Mouse (Mus musculus) right cerebral cortex, postnatal 25 days (tissue): ENCODE data around the gene Fis1.
A peak's percentile ranks its signal among the peaks of the same experiment; 100 is the strongest.
"Not testable (repeated sequence)": the region's sequence is repeated elsewhere in the genome, so short reads cannot be mapped to it uniquely, and the experiment has no call there.

Source experiments
- DNase-seq: peaks from one replicate; pipeline ENCODE4 v3.0.0; 2022

The Fis1 gene

DNA sequence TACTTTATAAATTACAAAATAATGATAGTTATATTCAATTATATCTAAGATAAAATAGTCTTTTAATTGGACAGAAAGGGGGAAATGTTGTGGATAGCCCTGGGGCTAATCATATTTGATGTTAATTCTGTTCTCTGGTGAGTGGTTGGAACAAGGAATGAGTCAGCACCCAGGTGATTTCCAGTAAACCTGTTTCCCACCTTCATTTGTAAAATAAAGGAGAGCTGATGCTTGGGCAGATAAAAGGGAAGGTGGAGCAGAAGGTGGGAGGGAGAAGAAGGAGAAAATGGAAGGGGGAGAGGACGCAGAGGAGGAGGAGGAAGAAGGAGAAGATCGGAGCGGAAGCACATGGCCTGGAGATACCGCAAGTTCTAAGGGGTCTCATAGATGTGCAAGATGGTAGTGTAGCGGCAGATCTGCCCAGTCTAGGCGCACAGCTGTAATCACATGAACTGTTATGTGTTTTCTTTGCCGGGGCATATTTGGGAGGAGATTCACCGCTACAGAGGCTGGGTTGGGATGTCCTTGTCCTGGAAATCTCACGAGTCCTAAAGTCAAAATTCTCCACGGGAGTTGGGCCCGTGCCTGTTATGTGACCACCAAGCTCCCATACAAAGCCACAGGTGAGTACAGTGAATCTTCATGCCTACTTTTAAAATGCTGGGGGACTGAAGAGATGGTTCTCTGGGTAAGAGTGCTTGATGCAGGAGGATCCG is 12.1 kb upstream of the Fis1 start:
- no peak for DNase-seq

DNA sequence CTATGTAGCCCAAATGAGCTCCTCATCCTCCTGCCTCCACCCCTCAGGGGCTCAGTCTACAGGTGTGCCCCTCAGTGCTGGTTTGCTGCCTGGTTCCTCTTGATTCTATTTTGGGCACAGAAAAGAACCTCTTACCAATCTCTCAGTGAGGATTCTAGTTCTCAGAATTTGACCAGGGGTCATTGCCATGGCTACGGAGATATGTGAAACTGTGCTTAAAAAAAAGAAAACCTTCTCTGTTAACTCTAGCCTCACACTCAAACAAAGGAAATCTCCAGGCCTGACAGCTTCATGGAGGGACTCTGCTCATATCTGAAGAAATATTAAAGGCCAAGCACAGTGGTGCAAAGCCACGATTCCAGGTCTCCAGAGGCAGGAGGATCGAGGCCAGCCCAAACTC is 10.3 kb upstream of the Fis1 start:
- DNase-seq, result no peak

DNA sequence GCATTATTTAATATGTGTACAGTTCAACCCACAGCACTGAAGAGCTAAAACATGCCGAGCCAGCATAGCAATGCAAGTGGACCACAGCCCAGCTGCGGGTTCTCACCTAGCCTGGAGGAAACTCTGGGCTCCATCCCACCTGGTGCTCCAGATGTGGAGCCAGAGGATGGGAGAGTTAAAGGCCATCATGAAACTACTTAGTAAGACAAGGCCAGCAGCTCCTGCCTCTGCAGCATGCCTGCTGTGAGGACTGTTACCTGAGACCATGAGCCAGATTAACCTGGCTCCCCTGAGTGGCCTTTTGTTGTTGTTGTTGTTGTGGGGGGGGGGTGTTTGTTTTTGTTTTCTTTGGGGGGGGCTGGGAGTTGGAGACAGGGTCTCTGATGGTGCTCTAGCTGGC is 9.7 kb upstream of the Fis1 start:
- DNase-seq, result no peak

DNA sequence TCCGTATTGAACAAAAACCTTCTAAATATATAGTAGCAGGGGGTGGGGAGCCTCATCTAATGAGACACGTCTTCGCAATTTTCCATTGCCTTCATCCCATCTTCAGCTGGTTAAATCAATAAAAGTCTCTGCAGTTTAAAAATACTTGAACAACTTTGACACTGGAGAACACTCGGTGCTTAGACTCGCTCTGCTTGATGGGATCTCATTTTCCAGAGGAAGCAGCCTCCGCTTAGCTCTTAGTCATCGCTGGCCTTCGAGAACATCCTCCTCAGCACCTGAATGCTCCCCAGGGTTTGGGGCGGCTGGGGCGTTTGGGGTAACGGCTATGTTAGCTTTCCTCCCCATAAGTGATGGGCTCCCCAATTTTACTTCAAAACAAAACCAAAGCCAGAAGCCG is 8.0 kb upstream of the Fis1 start:
- no peak for DNase-seq

DNA sequence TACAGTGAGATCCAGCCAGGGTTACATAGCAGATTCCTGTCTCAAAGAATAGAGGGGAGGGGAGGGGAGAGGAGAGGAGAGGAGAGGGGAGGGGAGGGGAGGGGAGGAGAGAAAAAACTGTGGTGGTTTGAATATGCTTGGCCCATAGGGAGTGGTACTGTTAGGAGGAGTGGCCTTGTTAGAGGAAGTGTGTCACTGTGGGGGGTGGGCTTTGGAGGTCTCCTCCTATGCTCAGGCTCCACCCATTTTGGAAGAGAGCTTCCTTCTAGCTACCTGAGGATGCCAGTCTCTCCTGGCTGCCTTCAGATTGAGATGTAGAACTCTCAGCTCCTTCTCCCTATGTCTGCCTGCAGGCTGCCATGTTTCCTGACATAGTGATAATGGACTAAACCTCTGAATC is 5.2 kb upstream of the Fis1 start:
- DNase-seq, result no peak

DNA sequence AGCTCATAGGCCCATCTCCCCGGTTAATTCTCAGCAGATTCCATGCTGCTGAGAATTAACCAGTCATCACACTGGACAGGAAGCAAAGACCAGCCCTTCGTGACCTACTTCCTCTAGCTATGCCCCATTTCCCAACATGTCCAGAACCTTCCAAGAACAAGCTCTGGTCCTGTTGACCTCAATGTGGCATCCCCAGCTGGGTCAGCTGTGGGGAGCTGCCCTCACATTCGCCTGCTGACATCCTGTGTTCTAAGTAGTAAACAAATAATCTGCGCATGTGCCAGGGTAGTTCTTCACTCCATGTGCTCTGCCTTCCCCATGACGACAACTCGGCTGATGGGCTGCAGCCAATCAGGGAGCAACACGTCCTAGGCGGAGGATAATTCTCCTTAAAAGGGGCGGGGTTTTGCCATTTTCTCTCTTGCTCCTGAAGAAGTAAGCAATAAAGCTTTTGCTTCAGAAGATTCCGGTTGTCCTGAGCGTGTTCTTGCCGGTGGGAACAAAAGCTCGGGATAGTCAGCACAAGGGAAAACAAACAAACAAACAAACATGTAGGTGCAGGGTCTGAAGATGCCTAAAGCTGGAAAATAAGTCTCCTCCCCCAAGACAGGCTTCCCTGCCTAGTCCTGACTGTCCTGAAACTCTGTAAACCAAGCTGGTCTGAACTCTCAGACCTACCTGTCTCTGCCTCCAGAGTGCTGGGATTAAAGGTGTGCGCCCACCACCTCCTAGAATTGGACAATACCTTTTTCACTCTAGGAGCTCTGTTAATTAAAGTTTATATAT is 3.3 kb upstream of the Fis1 start:
- not testable (repeated sequence) for DNase-seq

DNA sequence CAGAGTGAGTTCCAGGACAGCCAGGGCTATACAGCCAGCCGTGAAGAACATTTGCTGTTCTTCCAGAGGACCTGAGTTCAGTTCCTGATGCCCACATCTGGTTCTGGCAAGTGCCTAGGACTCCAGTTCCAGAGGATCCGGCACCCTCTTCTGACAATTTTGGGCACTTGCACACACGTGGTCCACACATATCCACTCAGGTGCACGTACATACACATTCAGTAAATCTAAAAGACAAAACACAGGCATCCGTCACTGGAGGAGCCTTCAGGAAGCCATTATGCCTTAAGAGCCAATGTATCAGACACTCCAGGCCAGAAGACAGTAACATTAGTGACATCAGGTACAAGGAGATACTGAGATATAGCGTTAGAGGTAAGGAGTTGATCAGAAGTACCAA is 2.6 kb upstream of the Fis1 start:
- no peak for DNase-seq

DNA sequence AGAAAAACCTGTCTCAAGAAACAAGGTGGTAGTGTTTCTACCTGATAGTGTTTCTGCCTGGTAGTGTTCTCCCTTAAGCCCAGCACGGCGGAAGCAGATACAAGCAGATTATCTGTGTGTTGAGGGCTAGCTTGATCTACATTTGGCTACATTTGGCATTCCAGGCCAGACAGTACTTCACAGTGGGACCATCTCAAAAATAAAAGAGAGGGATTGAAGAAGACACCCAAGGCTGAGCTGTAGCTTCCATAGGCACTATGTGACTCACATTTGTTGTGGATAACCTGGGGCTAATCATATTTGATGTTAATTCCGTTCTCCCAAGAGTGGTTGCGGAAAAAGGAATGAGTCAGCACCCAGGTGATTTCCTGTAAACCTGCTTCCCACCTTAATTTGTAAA is 922 bp upstream of the Fis1 start:
- no peak for DNase-seq

DNA sequence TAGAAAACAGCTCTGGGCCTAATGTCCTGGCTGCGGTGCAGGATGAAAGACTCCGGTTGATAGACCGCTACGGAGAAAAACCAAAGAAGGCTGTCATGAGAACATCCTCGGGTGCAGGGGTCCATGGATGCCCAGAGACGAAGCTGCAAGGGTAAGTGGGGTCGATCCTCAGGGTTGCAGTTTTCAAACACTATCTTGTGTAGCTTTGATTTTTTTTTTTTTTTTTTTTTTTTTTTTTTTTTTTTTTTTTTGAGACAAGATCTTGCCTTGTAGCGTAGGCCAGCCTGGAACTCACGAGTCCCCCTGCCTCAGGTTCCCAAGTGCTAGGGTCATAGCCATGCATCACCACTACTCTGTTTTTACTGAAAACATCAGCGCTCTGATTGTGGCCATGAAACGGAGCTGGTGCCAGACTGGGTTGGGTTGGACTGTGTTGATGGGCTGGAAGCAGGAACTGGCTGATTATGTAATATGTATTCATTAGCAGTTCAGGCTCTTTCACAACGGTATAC is 421 bp downstream of the Fis1 start:
- DNase-seq, result peak; percentile 38

DNA sequence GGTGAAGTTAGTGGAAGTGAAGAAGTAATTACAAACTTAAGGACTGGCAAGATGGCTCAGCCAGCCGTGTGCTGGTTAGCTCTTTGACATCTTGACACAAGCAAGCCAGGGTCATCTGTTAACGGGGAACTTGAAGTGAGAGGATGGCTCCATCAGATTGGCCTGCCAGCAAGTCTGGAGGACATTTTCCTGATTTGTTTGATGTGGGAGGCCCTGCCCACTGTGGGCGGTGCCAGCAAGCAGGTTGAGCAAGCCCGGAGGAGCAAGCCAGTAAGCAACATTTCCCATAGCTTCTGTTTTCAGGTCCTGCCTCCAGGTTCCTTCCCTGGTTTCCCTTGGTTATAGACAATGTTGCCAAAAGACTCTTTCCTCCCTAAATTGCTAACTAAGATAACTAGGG is 2.5 kb downstream of the Fis1 start:
- DNase-seq, result no peak

DNA sequence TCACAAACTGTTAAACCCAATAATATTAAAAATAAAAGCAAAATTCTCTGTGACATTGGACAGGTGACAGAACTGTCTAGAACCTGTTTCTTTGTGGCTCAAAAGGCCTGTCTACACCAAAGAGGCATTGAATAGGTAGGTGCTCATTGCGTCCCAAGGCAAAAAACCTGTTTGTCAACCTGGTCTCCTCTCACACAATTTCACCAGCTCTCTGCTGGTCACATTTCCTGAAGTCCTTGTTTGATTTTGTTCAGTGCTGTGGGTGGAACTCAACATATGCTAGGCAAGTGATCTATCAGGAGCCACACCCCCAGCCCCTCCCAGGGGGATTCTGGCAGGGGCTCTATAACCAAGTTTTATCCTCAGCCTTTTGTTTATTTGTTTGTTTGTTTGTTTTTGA is 4.2 kb downstream of the Fis1 start:
- no peak for DNase-seq

DNA sequence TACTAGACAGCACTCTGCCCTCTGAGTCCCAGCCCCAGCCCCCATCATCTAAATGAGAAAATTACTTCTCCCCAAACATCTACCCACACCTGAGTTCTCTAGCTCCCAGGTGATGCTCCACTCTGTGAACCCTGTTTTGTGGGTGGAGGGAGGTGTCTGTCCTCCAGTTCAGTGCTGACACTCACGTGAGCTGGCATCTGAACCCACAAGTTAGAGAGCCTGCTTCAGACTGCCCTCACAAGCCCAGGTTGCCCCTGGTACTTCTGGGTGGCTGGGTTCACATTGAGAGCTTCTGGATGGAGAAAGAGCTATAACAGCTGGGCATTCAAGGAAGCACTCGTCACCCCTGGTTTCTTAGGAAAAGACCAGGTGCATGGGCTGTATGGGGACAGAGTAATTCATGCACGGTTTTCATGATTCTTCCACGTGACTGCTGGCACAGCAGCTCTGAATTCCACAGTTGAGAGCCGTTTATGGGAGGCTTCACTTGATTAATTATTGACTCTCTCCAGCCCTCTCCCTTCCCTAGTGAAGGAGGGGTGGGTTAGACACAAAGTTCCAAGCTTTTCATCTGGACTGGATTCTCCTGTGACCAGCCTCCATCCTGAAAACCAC is 6.0 kb downstream of the Fis1 start:
- no peak for DNase-seq

DNA sequence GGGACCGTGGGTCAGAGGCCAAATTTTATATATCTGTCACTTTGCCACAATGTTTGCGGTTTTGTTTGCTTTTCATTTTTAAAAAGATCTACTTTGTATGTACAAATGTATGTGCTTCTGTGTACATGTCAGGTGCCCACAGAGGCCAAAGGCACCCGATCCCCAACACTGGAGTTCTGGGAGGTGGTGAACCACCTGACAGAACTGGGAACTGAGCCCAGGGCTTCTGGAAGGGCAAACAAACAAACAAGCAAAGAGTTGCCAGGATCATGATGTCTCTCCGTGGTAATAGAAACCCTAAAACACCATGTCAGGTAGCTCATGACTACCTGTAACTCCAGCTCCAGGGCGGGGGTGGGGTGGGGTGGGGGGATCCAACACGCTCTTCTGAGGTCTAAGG is 7.0 kb downstream of the Fis1 start:
- no peak for DNase-seq

DNA sequence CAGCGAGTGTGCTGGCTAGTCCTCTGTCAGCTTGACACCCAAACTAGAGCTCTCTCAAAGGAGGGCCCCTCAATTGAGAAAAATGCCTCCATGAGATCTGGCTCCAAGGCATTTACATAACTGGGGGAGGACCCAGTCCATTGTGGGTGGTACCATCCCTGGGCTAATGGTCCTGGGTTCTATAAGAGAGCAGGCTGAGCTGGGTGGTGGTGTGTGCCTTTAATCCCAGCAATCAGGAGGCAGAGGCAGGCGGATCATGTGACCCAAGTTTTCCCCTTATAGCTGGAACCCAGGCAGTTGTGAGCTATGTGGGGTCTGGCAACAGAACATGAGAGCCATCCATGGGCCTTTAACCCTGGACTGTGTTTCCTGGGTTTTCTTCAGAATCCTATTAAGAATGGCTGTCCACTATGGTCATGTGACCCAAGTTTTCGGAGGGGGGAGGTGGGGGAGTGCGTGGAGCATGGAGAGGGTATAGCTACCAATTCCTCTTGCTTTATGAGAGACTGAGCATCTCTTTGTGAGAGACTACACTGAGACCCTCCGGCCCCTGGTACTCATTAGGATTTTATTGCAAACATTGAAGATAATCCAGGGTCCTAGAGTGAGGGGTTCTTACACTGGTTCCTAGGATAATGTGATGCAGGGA is 8.4 kb downstream of the Fis1 start:
- no peak for DNase-seq

DNA sequence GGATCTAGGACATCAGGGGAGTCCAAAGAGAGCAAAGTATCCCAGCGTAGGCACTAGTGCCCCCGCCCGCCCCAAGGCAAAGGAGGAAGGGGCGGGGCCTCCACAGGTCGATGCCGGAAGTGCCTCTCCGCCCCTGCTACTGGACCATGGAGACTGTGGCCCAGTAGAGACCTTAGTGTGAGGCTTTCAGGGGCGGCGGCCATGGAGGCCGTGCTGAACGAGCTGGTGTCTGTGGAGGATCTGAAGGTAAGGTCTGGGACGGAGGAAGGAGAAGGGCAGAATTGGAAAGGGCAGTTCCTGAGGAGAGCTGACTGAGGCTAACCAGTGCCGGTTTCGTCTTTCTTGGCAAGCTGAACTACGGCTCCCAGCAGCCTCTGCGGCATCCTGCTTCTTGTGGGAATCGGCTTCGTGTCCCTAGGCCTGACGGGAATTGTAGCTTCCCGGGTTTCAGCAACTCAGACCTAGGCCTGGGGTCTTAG is 8.9 kb downstream of the Fis1 start:
- peak; percentile 92 for DNase-seq

DNA sequence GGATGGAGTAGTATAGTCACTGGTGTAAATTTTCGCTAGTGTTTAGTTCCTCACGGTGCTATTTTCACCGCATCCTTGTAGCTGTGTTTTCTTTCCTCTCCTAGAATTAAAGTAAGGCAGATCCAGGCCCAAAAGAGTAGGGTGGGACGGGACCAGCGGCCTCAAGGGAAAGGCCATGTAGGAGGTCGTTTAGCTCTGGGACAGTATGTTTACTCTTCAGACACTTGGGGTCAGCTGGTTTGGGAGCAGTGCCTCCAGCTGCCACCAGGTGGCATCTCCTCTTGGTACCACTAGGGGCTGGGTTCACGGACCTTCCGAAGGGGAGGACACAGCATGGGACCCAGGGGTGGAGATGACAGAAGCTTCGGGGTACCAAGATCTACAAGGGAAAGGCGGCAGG is 9.4 kb downstream of the Fis1 start:
- peak; percentile 65 for DNase-seq

DNA sequence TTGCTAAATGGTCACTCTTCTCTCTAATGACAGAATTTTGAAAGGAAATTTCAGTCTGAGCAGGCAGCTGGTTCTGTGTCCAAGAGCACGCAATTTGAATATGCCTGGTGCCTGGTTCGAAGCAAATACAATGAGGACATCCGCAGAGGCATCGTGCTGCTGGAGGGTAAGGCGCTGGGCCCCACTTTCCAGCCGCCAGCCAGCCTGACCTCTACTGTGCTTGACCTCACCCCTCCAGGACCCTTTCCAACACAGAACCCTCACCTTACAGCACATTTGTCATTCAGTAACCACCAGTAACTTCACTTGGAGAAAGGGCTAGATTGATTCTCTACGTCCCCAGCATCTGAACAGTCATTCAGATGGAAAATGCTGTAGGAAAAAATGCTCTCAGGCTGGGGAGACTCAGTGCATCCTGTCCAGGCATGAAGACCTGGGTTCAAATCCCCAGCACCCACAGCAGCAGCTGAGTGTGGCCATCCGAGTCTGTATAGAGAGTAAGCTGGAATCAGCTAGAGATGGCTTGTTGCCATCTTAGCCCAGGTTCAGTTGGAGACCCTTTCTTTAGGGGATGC is 10.0 kb downstream of the Fis1 start:
- DNase-seq, result no peak

DNA sequence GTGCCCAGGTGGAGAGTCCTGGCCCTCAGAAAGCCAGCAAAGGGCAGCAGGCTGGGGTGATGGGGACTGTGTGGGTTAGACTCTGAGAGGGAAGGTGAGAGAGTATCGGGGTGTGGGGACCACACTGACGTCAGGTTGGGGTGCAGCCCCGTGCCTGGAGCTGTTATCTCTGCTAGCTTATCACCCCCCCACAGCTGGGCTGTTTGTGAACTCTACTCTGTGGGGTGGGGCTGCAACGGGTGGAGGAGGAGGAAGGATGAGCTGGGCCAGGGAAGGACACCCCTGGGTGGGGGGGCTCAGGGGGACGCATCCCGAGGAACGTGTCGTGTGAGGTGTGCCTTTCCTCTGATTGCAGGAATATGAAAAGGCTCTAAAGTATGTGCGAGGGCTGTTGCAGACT is 12.1 kb downstream of the Fis1 start:
- no peak for DNase-seq

DNA sequence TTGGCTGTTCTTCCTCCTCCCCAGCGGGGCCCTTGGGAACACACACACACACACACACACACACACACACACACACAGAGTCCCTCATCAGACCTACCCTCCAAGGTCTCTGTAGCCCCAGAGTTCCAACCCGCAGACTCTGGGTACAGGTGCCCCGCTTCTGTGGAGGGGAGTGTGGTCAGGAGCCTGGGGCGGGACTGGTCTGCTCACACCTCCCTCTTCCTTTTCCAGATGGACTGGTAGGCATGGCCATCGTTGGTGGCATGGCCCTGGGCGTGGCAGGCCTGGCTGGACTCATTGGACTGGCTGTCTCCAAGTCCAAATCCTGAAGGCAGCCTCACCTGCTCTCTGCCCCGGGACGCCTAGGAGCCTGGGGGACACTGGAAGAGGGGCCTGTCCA is 12.6 kb downstream of the Fis1 start:
- no peak for DNase-seq

DNA sequence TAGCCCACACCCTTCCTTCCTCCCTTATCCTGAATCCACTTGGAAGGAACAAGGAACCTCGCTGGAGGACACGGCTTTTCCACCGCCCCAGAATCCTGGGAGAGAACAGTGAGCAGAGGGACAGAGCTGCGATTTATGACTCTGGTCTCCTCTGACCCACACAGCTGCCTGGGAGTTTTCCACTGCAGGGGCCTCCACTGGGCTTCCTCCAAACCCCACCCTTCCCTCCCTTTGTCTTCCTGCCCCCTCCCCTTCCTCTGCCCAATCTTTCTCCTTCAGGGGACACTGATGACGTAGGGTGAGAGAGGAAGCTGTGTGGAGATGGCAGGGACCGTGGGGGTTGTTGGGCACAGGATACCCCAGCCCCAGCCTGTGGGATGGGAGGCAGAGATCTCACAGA is 13.3 kb downstream of the Fis1 start, which contains the start of gene Cldn15:
Cldn15 (plus strand) TSS at position 286 of the 400 bp plus-strand sequence.
- no peak for DNase-seq

DNA sequence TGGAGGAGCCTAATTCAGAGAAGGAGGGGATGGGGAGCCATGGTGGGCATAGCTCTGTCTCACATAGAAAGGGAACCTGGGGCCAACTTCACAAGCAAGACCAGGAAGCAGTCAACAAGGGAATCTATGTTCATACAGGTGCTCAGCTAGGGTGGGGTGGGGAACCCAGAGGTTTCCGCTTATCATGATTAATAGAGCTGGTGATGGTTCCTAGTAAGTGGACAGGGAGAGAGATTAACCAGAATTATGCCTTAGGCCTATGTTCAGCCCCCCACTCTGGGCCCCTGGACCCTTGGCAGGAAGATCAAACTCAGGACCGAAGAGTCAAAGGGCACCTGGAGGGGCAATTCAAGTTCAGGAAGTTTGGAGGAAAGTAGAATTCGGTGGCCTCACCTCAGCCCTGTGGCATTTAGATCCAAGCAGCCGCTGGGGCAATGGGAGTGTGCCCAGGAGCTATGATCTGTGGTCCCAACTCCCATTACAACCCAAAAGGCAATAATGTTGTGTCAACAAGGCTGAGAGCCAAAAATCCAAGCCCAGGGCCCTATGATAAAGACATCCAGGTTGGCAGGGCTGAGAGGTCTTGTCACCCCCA is 13.9 kb downstream of the Fis1 start:
- no peak for DNase-seq

DNA sequence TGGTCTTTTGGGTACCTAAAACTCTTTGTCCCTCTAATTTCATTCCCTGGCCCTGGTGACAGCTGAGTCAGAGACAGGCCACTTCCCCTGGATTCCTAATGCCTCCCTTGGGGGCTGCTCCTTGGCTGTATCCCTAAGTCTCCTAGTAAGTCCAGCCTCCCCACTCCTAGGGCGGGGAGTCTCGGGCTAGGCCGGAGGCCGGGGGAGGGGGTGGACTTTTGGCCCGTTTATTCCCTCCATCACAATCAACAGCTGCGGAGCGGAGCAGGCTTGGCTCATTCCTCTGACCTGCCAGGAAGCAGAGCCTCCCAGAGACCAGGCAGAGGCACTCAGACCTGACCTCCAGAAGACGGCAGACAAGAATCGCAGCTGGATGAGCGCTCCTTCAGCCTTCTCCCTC is 14.5 kb downstream of the Fis1 start:
- no peak for DNase-seq

DNA sequence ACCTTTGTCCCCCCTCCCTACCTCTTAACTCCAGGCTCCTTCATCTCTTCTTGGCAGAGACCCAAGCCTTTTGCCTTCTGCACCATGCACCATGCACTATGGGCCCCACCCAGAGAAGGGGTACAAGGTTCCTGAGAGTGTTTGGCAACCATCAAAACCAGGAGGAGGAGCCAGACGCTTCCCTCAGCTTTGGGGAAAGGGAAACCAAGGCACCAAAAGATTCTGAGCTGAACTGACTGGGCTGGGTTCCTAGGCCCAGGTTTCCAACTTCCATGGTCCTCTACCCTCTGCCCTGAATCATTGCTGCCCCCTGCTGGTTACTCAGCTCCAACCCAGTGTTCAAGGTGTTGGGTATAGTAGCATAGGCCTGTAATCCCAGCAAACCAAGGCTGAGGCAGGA is 17.6 kb downstream of the Fis1 start:
- no peak for DNase-seq
